Mouse (Mus musculus): Measurements from ENCODE around the gene Trp53i11.

GRCm38 (mm10) chr2:93171929-93172328, 15.4 kb upstream of the Trp53i11 start:
- TF ChIP-seq CTCF (IDR thresholded peaks at IDR 0.05 in 2 of 3, conservative IDR thresholded peaks at IDR 0.05 in 1 of 3; ENCODE audit: control insufficient read depth in 1 of 3, insufficient read depth in 1 of 3, low read depth in 2 of 3, low read length in 3 of 3, poor library complexity in 1 of 3, severe bottlenecking in 1 of 3) = no peak
- no peak for TF ChIP-seq SMC3 (IDR thresholded peaks at IDR 0.05; ENCODE audit: low read depth, low read length)
- no peak for TF ChIP-seq USF2 (IDR thresholded peaks at IDR 0.05; ENCODE audit: borderline replicate concordance in 1 of 2, insufficient read depth in 1 of 2, low read depth in 1 of 2, low read length in 2 of 2)
- no peak for TF ChIP-seq GATA1 (IDR thresholded peaks at IDR 0.05; ENCODE audit: low read depth, low read length)
- TF ChIP-seq ZMIZ1 (IDR thresholded peaks at IDR 0.05; ENCODE audit: low read depth, low read length) = no peak
- no peak for TF ChIP-seq POLR2A (IDR thresholded peaks at IDR 0.05; ENCODE audit: control insufficient read depth in 1 of 2, insufficient read depth in 1 of 2, low read depth in 1 of 2, low read length in 2 of 2, poor library complexity in 1 of 2)
- TF ChIP-seq ZC3H11A (IDR thresholded peaks at IDR 0.05; ENCODE audit: low read depth, low read length) = no peak
- no peak for TF ChIP-seq CHD2 (IDR thresholded peaks at IDR 0.05; ENCODE audit: low read length)
- no peak for TF ChIP-seq USF1 (IDR thresholded peaks at IDR 0.05; ENCODE audit: low read depth, low read length)
- no peak for TF ChIP-seq JUND (IDR thresholded peaks at IDR 0.05; ENCODE audit: low read depth, low read length)
